Mouse (Mus musculus): Measurements from ENCODE around the gene Mrpl41.

Mrpl41 gene

GRCm38 (mm10) chr2:24974906-24975703 lies at the start of gene Mrpl41:
TSS of gene Mrpl41 (minus strand) at chr2:24975098.
- no peak for TF ChIP-seq GATA4 (IDR thresholded peaks at IDR 0.05; ENCODE audit: insufficient replicate concordance, low read length)

DNA sequence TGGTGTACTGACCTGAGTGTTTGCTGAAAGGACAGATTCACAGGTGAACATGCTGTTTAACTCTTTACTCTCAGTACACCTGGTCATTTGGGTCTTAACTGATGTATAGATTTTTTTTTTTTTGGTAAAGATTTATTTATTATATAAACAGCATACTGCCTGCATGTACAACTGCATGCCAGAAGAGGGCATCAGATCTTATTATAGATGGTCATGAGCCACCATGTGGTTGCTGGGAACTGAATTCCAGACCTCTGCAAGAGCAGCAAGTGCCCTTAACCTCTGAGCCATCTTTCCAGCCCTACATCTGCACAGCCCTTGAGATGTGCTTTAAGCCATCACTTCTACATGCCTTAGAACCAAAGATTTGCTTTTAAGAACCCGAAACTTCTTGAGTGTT lies 47.8 kb upstream of the Mrpl41 start:
- TF ChIP-seq GATA4 (IDR thresholded peaks at IDR 0.05; ENCODE audit: insufficient replicate concordance, low read length), result no peak

DNA sequence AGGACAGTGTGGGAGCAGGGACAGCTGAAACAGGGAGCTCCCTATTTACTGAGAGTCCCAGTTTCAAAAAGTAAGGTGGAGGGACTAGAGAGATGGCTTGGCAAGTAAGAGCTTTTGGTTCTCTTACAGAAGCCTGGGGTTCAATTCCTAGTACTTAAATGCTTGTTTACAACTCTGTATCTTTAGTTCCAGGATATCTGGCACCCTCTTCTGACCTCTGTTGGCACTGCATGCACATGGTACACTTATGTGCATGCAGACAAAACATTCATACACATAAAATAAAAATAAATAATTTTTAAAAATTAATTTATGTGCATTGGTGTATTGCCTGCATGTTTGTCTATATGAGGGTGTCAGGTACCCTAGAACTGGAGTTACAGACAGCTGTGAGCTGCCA lies 33.4 kb upstream of the Mrpl41 start:
- no peak for TF ChIP-seq GATA4 (IDR thresholded peaks at IDR 0.05; ENCODE audit: insufficient replicate concordance, low read length)

- no peak for TF ChIP-seq GATA4 (IDR thresholded peaks at IDR 0.05; ENCODE audit: insufficient replicate concordance, low read length)
These were observed 31.9 kb upstream of the Mrpl41 start for GRCm38 (mm10) chr2:25006767-25007166.

DNA sequence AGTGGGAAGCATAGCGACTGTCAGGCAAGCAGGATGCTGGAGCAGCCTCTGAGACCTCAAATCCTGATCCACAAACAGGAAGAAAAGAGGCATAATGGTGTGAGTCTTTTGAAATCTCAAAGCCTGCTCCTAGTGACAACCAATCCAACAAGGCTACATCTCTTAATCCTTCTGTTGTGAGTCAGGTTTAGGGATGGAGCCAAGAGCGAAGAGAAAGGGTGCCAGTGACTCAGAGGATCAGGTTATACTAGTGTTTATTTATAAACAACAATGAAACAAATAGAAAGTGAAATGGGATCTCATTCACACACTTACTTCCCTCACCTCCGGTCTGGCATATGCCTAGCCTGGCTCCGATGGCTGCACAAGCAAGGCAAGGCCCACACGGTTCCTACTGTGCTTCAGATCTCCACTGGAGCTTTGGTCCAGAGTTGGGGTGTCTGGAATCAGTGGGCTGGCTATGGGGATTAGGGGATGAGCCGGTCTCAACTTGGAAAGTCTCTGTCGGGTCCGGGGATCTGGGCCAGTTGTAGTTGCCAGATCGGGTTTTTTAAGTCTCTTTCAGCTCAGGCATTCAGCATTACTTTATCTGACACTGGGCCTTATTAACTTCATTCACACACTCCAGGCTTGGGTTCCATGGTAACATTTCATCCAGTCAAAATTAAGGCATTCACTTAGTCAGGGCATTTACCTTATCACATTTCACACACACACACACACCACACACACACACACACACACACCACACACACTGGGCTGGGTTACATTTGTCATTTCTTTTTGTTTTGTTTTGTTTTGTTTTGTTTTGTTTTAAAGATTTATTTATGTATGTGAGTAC lies 29.3 kb upstream of the Mrpl41 start:
- TF ChIP-seq GATA4 (IDR thresholded peaks at IDR 0.05; ENCODE audit: insufficient replicate concordance, low read length), result no peak

- TF ChIP-seq GATA4 (IDR thresholded peaks at IDR 0.05; ENCODE audit: insufficient replicate concordance, low read length), result no peak
These were observed 25.8 kb upstream of the Mrpl41 start for GRCm38 (mm10) chr2:25000544-25001235.

GRCm38 (mm10) chr2:24996471-24996870 lies 21.6 kb upstream of the Mrpl41 start:
- no peak for TF ChIP-seq GATA4 (IDR thresholded peaks at IDR 0.05; ENCODE audit: insufficient replicate concordance, low read length)

DNA sequence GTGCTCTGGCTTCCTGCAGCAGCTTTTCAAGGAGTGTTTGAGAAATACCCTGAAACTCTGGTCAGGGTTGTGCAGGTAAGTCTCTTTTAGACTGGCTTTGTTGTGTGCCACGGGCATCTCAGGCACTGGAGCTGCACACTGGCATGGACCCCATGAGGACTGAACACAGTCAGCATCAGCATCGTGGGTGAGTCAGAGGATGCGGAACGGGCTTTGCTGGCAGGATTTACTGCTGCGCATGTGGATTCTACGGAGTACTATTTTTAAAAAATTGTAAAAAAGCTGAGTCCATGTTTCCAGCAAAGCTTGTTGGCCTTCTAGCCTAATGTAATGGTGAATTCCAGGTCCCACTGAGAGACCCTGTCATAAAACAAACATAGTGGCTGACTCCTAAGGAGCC lies 20.4 kb upstream of the Mrpl41 start:
- TF ChIP-seq GATA4 (IDR thresholded peaks at IDR 0.05; ENCODE audit: insufficient replicate concordance, low read length), result no peak

GRCm38 (mm10) chr2:24987762-24988161 lies 12.9 kb upstream of the Mrpl41 start:
- TF ChIP-seq GATA4 (IDR thresholded peaks at IDR 0.05; ENCODE audit: insufficient replicate concordance, low read length), result no peak

DNA sequence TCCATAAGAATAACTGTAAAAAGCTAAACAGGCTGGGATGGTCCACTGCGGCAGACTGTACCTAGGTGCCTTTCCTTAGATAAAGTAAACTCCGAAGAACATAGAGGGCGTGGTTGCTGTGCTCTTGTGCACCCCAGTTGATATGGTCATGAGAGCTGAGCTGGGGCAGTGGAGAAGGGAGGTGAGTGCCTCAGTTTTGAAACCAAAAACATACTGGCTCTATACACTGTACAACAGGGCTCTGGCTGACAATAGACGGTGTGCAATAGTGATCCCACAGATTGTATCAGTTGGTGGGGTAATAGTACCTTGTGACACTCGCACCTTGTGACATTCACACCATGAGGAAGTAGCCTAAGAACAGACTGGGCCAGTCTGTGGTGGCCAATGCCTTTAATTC lies 2.1 kb upstream of the Mrpl41 start:
- no peak for TF ChIP-seq GATA4 (IDR thresholded peaks at IDR 0.05; ENCODE audit: insufficient replicate concordance, low read length)

- no peak for TF ChIP-seq GATA4 (IDR thresholded peaks at IDR 0.05; ENCODE audit: insufficient replicate concordance, low read length)
These were observed 903 bp upstream of the Mrpl41 start, which contains the start of gene Pnpla7 for GRCm38 (mm10) chr2:24975704-24976297. TSS of gene Pnpla7 (plus strand) at chr2:24976033.

DNA sequence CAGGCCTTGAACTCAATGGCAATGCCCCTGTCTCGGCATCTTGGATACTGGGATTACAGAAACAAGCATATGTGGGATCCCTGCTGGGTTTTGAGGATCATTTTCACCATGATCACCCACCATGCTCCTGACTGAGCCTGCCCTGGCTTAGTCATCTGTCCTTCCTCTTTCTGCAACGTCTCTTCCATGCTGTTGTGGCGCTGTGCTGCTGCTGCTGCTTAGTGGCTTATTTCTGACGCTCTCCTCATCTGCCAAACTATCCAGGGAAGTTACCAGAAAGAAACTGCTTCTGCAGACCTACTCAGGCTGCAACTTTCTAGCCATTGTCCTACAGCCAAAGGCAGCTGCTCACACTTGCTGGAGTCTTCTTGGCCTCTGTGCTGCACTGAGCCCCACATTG lies 4.5 kb downstream of the Mrpl41 start:
- no peak for TF ChIP-seq GATA4 (IDR thresholded peaks at IDR 0.05; ENCODE audit: insufficient replicate concordance, low read length)

DNA sequence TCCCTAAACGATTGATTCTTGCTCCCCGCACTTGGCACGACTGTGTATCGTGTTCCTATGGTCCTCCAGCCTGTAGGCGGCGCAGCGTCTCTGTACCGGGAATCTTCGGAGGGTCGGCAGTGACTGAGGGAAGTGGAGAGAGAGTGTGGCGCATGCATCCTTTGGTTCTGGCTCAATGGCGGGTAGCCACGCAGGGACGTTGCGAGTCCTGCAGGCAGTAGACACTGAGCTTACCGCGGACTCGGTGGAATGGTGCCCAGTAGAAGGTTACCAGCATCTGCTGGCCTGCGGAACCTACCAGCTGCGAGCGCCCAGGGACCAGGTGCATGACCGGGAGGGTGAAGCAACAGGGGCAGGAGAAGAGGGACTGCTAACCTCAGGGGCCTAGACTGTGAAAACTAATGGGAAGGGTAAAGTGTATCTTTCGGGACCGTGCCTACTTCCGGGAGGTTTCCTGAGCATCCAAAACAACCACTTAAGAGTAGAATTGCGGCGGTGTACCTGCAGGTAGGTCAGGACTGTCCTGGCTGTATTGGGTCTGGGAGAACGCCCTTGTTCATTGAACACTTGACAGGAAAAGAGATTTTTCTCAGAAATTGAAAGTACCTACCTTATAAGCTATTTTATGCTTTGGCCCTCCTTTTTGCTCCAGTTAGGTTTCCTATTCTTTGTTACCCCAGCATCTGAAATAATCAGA lies 12.4 kb downstream of the Mrpl41 start, which contains the start of gene Dph7:
TSS of gene Dph7 (plus strand) at position 97 of the 697 bp plus-strand sequence.
- no peak for TF ChIP-seq GATA4 (IDR thresholded peaks at IDR 0.05; ENCODE audit: insufficient replicate concordance, low read length)

GRCm38 (mm10) chr2:24960910-24961309 lies 14.0 kb downstream of the Mrpl41 start:
- no peak for TF ChIP-seq GATA4 (IDR thresholded peaks at IDR 0.05; ENCODE audit: insufficient replicate concordance, low read length)
